Mouse (Mus musculus) monocyte, adult 5-6 weeks (primary cell): ENCODE results near the gene Lnx2. TPM values are rescaled to one million over a fixed set of nuclear protein-coding genes. Genes with fewer than 3 reads are reported as not detected.
A peak's percentile ranks its signal among the peaks of the same experiment; 100 is the strongest.

Experiments
- ATAC-seq: fragments of 153-309, 156-312 bp; replicated peaks from 2 replicates; pipeline ENCODE4 v1.8.0; 2017; ENCODE audit warnings: mild to moderate bottlenecking; ENCODE audit not compliant: low TSS enrichment, insufficient number of reproducible peaks, severe bottlenecking, poor library complexity, low FRiP score
- total RNA-seq: library from RNA; stranded (forward); fragments of 200-1000, 200-491, 200-594 nt; gene quantifications from 3 replicates; pipeline ENCODE4 v1.2.3, GENCODE M21; 2017

Lnx2 gene
- total RNA-seq, 1 experiment from 2014 or later = 2.9 TPM

GRCm38 (mm10) chr5:146985725-146986433, 90.5 kb downstream of the Lnx2 start:
- no peak for ATAC-seq

- peak; percentile 70; the same call in 1 of the 2 replicates for ATAC-seq
These were observed 93.2 kb downstream of the Lnx2 start for GRCm38 (mm10) chr5:146983216-146983615.

DNA sequence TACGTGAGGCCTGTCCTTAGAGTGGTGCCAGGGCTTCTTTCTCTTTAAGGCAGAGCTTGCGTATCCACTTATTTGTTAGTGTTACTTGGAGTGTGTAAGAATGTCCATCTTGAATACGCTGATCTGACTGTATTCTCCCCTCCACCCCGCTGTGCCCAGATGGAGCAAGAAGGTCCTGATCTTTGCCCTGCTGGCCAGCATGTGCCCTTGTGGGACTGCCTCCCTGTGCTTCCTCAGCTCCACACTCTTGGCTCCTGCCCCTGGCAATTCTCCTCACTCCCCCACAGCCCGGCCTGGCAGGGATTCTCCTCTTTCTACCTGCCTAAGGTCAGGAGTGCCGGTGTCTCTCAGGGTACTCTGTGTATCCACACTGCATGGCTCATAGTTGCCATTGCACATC, 95.0 kb downstream of the Lnx2 start:
- no peak for ATAC-seq

DNA sequence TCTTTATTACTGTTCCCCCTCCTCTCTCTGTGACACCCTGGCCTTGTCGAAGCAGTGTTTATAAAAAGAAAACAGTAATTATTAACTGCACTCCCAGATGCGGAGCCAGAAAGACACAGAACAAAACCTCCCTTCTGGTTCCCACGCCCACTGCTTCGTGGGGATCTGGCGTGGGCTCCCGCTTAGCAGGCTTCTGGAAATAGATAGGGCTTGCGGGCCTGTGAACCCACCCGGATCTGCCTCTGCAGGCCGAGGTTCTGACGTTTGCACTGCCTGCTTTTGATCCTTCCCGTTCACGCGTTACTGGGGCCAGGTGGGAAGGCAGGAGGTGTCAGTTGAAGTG, 101.6 kb downstream of the Lnx2 start:
- no peak for ATAC-seq

DNA sequence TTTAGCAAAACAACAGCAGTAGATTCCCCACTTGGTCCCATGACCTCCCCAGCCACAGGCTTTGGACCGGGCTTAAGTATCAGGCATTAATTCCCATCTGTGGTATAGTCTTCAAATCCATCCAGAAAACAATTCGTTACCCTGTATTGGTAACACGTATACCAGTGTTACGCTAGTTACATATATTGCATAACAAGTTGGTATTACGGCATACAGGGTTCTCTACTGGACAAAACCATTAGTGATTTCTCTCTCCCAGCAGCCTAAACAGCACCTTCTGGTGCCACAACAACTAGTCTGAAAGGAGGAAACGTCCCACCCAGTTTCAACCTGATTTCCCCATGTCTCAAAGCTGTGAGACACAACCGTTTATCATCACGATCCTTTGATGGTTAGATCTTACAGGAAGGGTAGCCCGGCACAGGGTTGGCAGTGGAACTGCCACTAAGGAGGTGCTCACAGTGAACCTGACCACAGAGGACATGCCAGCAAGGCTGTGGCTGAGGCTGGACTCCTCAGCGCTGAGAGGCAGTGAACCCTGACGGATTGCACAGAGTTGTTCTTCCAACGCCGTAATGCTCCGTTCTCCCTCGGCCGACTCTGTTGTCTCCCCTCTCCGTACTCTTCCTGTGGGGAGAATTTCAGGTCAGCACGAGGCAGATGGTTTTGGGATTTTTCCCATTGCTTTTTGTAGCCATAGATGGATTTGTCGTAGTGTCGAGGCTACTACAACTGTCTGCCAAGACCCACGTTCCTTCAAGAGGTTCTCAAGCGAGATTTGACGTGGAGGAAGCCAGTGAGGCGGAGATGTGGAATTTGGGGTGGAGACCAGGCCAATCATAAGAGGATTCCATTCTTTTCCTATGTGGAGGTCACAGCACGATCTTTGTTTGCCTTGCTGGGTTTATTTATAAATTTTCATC, 102.3 kb downstream of the Lnx2 start:
- no peak for ATAC-seq

GRCm38 (mm10) chr5:146973353-146973752, 103.0 kb downstream of the Lnx2 start:
- ATAC-seq = no peak

DNA sequence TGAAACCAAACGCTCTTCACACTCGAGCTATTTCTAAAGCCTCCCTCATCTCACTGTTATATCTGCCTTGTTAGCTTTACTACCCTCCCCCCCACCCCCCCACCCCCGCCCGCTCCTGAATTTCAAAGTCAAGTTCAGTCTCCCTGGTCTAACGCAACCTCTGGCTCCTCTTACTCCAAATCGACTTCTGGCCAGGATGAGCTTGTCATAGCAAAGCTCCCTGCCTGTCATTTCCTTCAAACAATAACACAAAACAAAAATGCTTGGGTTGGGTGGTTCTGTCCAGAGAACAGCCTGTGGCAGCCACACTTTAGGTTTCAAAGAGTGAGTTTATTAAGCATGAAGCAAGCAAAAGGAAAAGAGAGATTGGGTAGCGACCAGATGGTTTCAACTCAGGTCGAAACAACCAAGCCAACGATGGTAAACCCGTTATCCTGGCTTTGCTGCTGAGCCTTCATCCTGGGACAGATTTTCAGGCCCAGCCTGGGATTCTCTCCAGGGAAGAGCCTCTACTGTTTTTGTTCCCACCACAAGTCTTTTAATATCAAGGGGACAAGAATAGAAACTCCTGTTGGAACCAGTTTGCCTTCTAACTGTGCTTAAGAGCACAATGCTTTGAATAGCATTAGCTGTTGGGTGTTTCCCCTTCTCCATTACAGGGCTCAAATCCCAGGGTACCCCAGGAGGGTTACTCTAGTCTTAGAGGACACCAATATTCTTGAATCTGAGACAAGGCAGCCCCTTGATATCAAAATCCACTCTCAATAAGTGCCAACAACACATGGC, 104.4 kb downstream of the Lnx2 start:
- ATAC-seq = no peak

- ATAC-seq = no peak
These were observed 107.5 kb downstream of the Lnx2 start for GRCm38 (mm10) chr5:146968695-146969393.

Other genes starting within 250 kb of the Lnx2 start
- gene Rpl21, start 243.7 kb downstream of the Lnx2 start, total RNA-seq = 1,238 to 1,537 TPM (median 1,512 TPM) in 3 replicates
- gene Rasl11a, start 231.5 kb downstream of the Lnx2 start, total RNA-seq = not detected in 3 replicates
- gene Gtf3a, start 127.9 kb downstream of the Lnx2 start, total RNA-seq = 86.3 to 99.1 TPM (median 88.2 TPM) in 3 replicates
- gene Mtif3, start 112.8 kb downstream of the Lnx2 start, total RNA-seq = 8.6 to 31.9 TPM (median 11.4 TPM) in 3 replicates
- gene Polr1d, start 464 bp upstream of the Lnx2 start, total RNA-seq = 89.9 to 107 TPM (median 97.4 TPM) in 3 replicates
- gene Gsx1, start 112.1 kb upstream of the Lnx2 start, total RNA-seq = not detected in 3 replicates
- not detected in 3 replicates for gene Pdx1, start 193.4 kb upstream of the Lnx2 start, total RNA-seq
- not detected in 3 replicates for gene Cdx2, start 230.7 kb upstream of the Lnx2 start, total RNA-seq
- gene Urad, start 245.9 kb upstream of the Lnx2 start, total RNA-seq = not detected in 3 replicates